Mouse (Mus musculus) C2C12 (cell line): Measurements from ENCODE around the gene Tmem86a.

Experiments
- CEBPB ChIP-seq: IDR thresholded peaks from one replicate; pipeline ENCODE4 v1.6.1; 2011; ENCODE audit warnings: low read depth, mild to moderate bottlenecking, control low read depth, moderate library complexity
- CTCF ChIP-seq: IDR thresholded peaks from one replicate; pipeline ENCODE4 v1.5.1; 2011; ENCODE audit not compliant: control insufficient read depth, insufficient read depth, insufficient read length
- MYOG ChIP-seq: IDR thresholded peaks from one replicate; pipeline ENCODE4 v1.6.1; 2011; ENCODE audit not compliant: control insufficient read depth, insufficient read length; ENCODE audit errors: extremely low read depth
- USF1 ChIP-seq: IDR thresholded peaks from one replicate; pipeline ENCODE4 v1.6.1; 2011; ENCODE audit warnings: low read depth, mild to moderate bottlenecking, control low read depth, moderate library complexity

DNA sequence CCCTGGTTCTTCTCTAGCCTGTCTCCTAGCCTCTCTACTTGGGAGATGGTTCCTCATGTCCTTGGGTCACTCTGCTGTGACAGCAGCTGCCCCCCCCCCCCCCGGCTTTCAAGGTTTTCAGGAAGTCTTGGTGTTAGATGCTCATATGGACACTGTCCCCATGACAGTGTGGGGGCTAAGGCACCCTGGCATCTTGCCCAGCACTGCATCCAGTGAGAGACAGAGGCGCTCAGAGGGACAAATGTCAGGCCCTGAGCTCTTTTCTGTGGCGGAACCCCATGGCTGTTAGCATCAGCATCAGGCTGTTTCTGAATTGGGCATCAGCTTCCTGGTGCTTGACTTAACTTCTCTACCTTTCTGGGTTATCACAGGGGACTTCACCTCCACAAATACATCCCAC, 30.5 kb downstream of the Tmem86a start:
- TF ChIP-seq CEBPB: no peak
- no peak for TF ChIP-seq CTCF
- TF ChIP-seq MYOG: no peak
- TF ChIP-seq USF1: no peak
